Mouse (Mus musculus): ENCODE measurements around the gene Gde1. TPM values are rescaled to one million over a fixed set of nuclear protein-coding genes. Genes with fewer than 3 reads are reported as not detected.
A peak's percentile ranks its signal among the peaks of the same experiment; 100 is the strongest.

Gde1 gene
- 87.5 and 96.9 TPM in 2 replicates for polyA plus RNA-seq (2015; fragmentation: Nextera tagmentation; extraction: Ambion mirVana)

GRCm38 (mm10) chr7:118705101-118705961 is at the start of gene Gde1:
Gde1 (minus strand) TSS chr7:118705778.
- under 1% methylated on average over 66 of the region's 66 CpGs for WGBS
- no peaks in the 10 kb centered on the region for H3K27me3 ChIP-seq

GRCm38 (mm10) chr7:118751625-118752024 is 46.0 kb upstream of the Gde1 start:
- ATAC-seq (replicated peaks; ENCODE audit: low FRiP score), result no peak
- H3K36me3 ChIP-seq, result peaks cover 93% of the 10 kb centered on the region
- 83% methylated on average over 7 of the region's 7 CpGs for WGBS
- H3K27me3 ChIP-seq, result no peaks in the 10 kb centered on the region
- H3K4me3 ChIP-seq (replicated peaks), result no peak overlapping the region
- H3K9ac ChIP-seq, result no peak overlapping the region
- H3K9me3 ChIP-seq (replicated peaks), result no peaks in the 10 kb centered on the region
- H3K27ac ChIP-seq, result no peak overlapping the region
- H3K4me2 ChIP-seq, result no peak overlapping the region
- H3K4me1 ChIP-seq, result no peaks in the 10 kb centered on the region

More at GRCm38 (mm10) chr7:118705101-118705961, at the start of gene Gde1:
- peak within 1 kb of the TSS; percentile 61 for H3K4me3 ChIP-seq (replicated peaks)
- peak within 1 kb of the TSS; percentile 79 for H3K4me2 ChIP-seq
- peaks cover 24% of the 10 kb centered on the region for H3K4me1 ChIP-seq
- peak within 1 kb of the TSS; percentile 82 for H3K27ac ChIP-seq
- ATAC-seq (replicated peaks; ENCODE audit: low FRiP score), result peak; percentile 96
- H3K9ac ChIP-seq, result peak within 1 kb of the TSS; percentile 67
- H3K9me3 ChIP-seq (replicated peaks), result no peaks in the 10 kb centered on the region
- peaks cover 10% of the 10 kb centered on the region; the same call in 1 of the 2 replicates for H3K36me3 ChIP-seq

- no peak overlapping the region for H3K4me2 ChIP-seq
- no peak overlapping the region for H3K27ac ChIP-seq
- H3K9me3 ChIP-seq (replicated peaks), result no peaks in the 10 kb centered on the region
- WGBS, result 75% methylated on average over 8 of the region's 8 CpGs
- no peaks in the 10 kb centered on the region for H3K4me1 ChIP-seq
- H3K4me3 ChIP-seq (replicated peaks), result no peak overlapping the region
- no peak overlapping the region for H3K9ac ChIP-seq
- no peak for ATAC-seq (replicated peaks; ENCODE audit: low FRiP score)
- H3K36me3 ChIP-seq, result peaks cover 94% of the 10 kb centered on the region
- no peaks in the 10 kb centered on the region for H3K27me3 ChIP-seq
Observed at GRCm38 (mm10) chr7:118749706-118750105, 44.1 kb upstream of the Gde1 start.

GRCm38 (mm10) chr7:118747891-118748672 is 42.5 kb upstream of the Gde1 start:
- H3K36me3 ChIP-seq, result peaks cover 80% of the 10 kb centered on the region
- 88% methylated on average over 12 of the region's 12 CpGs for WGBS

GRCm38 (mm10) chr7:118744766-118745165 is 39.2 kb upstream of the Gde1 start:
- Histone ChIP-seq H3K27ac (no peak overlapping the region), H3K36me3 (peaks cover 50% of the 10 kb centered on the region), H3K9ac (no peak overlapping the region), H3K27me3 (no peaks in the 10 kb centered on the region), H3K9me3 (replicated peaks) (no peaks in the 10 kb centered on the region), H3K4me3 (replicated peaks) (no peak overlapping the region), H3K4me2 (no peak overlapping the region), H3K4me1 (peaks cover 13% of the 10 kb centered on the region)
- 91% methylated on average over 5 of the region's 5 CpGs for WGBS
- no peak for ATAC-seq (replicated peaks; ENCODE audit: low FRiP score)

More at GRCm38 (mm10) chr7:118747891-118748672, 42.5 kb upstream of the Gde1 start:
- Histone ChIP-seq H3K4me3 (replicated peaks) (no peak overlapping the region), H3K4me1 (no peaks in the 10 kb centered on the region), H3K4me2 (no peak overlapping the region), H3K9me3 (replicated peaks) (no peaks in the 10 kb centered on the region), H3K27me3 (no peaks in the 10 kb centered on the region), H3K9ac (no peak overlapping the region), H3K27ac (no peak overlapping the region)
- no peak for ATAC-seq (replicated peaks; ENCODE audit: low FRiP score)

- 86% methylated on average over 6 of the region's 6 CpGs for WGBS
- H3K9me3 ChIP-seq (replicated peaks), result no peaks in the 10 kb centered on the region
- no peak for ATAC-seq (replicated peaks; ENCODE audit: low FRiP score)
Observed at GRCm38 (mm10) chr7:118742278-118742677, 36.7 kb upstream of the Gde1 start.

GRCm38 (mm10) chr7:118740532-118741338 is 35.2 kb upstream of the Gde1 start:
- 2% methylated on average over 41 of the region's 41 CpGs for WGBS

More at GRCm38 (mm10) chr7:118742278-118742677, 36.7 kb upstream of the Gde1 start:
- Histone ChIP-seq H3K4me2 (no peak overlapping the region), H3K4me1 (peaks cover 15% of the 10 kb centered on the region), H3K9ac (no peak overlapping the region), H3K27me3 (no peaks in the 10 kb centered on the region), H3K4me3 (replicated peaks) (no peak overlapping the region), H3K27ac (no peak overlapping the region), H3K36me3 (peaks cover 26% of the 10 kb centered on the region)

GRCm38 (mm10) chr7:118739975-118740531 is 34.5 kb upstream of the Gde1 start, which contains the start of gene Vps35l:
Vps35l (plus strand) TSS chr7:118740226.
- H3K27me3 ChIP-seq, result no peaks in the 10 kb centered on the region
- no peaks in the 10 kb centered on the region for H3K9me3 ChIP-seq (replicated peaks)
- H3K36me3 ChIP-seq, result peaks cover 13% of the 10 kb centered on the region
- H3K27ac ChIP-seq, result peak within 1 kb of the TSS; percentile 64
- peak within 1 kb of the TSS; percentile 72 for H3K4me3 ChIP-seq (replicated peaks)
- H3K9ac ChIP-seq, result peak within 1 kb of the TSS; percentile 72
- 2% methylated on average over 16 of the region's 16 CpGs for WGBS
- peak within 1 kb of the TSS; percentile 80 for H3K4me2 ChIP-seq
- peaks cover 15% of the 10 kb centered on the region for H3K4me1 ChIP-seq
- peak; percentile 90 for ATAC-seq (replicated peaks; ENCODE audit: low FRiP score)

More at GRCm38 (mm10) chr7:118740532-118741338, 35.2 kb upstream of the Gde1 start:
- Histone ChIP-seq H3K4me3 (replicated peaks) (peak overlapping the region; percentile 72), H3K9me3 (replicated peaks) (no peaks in the 10 kb centered on the region), H3K36me3 (peaks cover 18% of the 10 kb centered on the region), H3K27me3 (no peaks in the 10 kb centered on the region), H3K9ac (peak overlapping the region; percentile 72), H3K4me1 (peaks cover 15% of the 10 kb centered on the region), H3K4me2 (peak overlapping the region; percentile 80), H3K27ac (peak overlapping the region; percentile 64)
- peak; percentile 97 for ATAC-seq (replicated peaks; ENCODE audit: low FRiP score)

GRCm38 (mm10) chr7:118738730-118739129 is 33.2 kb upstream of the Gde1 start:
- peaks cover 14% of the 10 kb centered on the region for H3K36me3 ChIP-seq
- H3K4me2 ChIP-seq, result no peak overlapping the region
- peaks cover 15% of the 10 kb centered on the region for H3K4me1 ChIP-seq
- H3K27ac ChIP-seq, result no peak overlapping the region
- no peaks in the 10 kb centered on the region for H3K27me3 ChIP-seq
- H3K9me3 ChIP-seq (replicated peaks), result no peaks in the 10 kb centered on the region
- 64% methylated on average over 1 of the region's 1 CpGs for WGBS
- no peak overlapping the region for H3K4me3 ChIP-seq (replicated peaks)
- no peak for ATAC-seq (replicated peaks; ENCODE audit: low FRiP score)
- H3K9ac ChIP-seq, result no peak overlapping the region

GRCm38 (mm10) chr7:118733225-118733624 is 27.6 kb upstream of the Gde1 start:
- 92% methylated on average over 13 of the region's 13 CpGs for WGBS
- no peak for ATAC-seq (replicated peaks; ENCODE audit: low FRiP score)
- H3K9me3 ChIP-seq (replicated peaks), result no peaks in the 10 kb centered on the region

GRCm38 (mm10) chr7:118731781-118732180 is 26.2 kb upstream of the Gde1 start:
- ATAC-seq (replicated peaks; ENCODE audit: low FRiP score), result no peak
- Histone ChIP-seq H3K9me3 (replicated peaks) (no peaks in the 10 kb centered on the region), H3K27me3 (no peaks in the 10 kb centered on the region), H3K4me2 (no peak overlapping the region), H3K4me3 (replicated peaks) (no peak overlapping the region), H3K9ac (no peak overlapping the region), H3K4me1 (no peaks in the 10 kb centered on the region), H3K36me3 (peaks cover 75% of the 10 kb centered on the region), H3K27ac (no peak overlapping the region)
- WGBS, result 92% methylated on average over 3 of the region's 3 CpGs

More at GRCm38 (mm10) chr7:118733225-118733624, 27.6 kb upstream of the Gde1 start:
- no peak overlapping the region for H3K27ac ChIP-seq
- no peaks in the 10 kb centered on the region for H3K4me1 ChIP-seq
- no peak overlapping the region for H3K9ac ChIP-seq
- H3K36me3 ChIP-seq, result peaks cover 65% of the 10 kb centered on the region
- H3K4me3 ChIP-seq (replicated peaks), result no peak overlapping the region
- H3K27me3 ChIP-seq, result no peaks in the 10 kb centered on the region
- no peak overlapping the region for H3K4me2 ChIP-seq
